ENCODE assay signal across 8 mouse cellular contexts in genomic region chr13:42822545-42822944, GRCm38 (mm10).
DNase-seq lines count a peak whose midpoint lies in the region; ATAC-seq and TF ChIP-seq lines count a peak whose summit lies in the region.

No protein-coding gene starts in this region.

- no peak overlapping the region for H3K9ac ChIP-seq in liver, embryonic 12.5 days
- H3K9ac ChIP-seq in liver, adult 2 months (ENCODE audit: low read depth, low read length), result no peak overlapping the region
- no peak overlapping the region for H3K9ac ChIP-seq in neural tube, embryonic 11.5 days (ENCODE audit: low read length)

- H3K27me3 ChIP-seq in liver, embryonic 12.5 days (replicated peaks), result no peaks in the 10 kb centered on the region
- H3K27me3 ChIP-seq in liver, adult 2 months (ENCODE audit: control insufficient read depth, insufficient read depth, low read length), result no peaks in the 10 kb centered on the region
- no peaks in the 10 kb centered on the region for H3K27me3 ChIP-seq in neural tube, embryonic 11.5 days (ENCODE audit: control insufficient read depth, insufficient read depth, low read length)
- H3K27me3 ChIP-seq in splenic B cell, adult 2 months (ENCODE audit: control insufficient read depth, insufficient read depth, low read length, poor library complexity, severe bottlenecking), result no peaks in the 10 kb centered on the region

- H3K79me2 ChIP-seq in liver, adult 2 months (ENCODE audit: control insufficient read depth, insufficient read depth, low read length), result no peaks in the 10 kb centered on the region

- H3K4me2 ChIP-seq in liver, embryonic 12.5 days, result no peak overlapping the region
- no peak overlapping the region for H3K4me2 ChIP-seq in neural tube, embryonic 11.5 days (ENCODE audit: low read depth)

- no peaks in the 10 kb centered on the region for H3K4me1 ChIP-seq in liver, embryonic 12.5 days
- H3K4me1 ChIP-seq in liver, adult 2 months (ENCODE audit: control insufficient read depth, insufficient read depth, low read length), result no peaks in the 10 kb centered on the region
- no peaks in the 10 kb centered on the region for H3K4me1 ChIP-seq in neural tube, embryonic 11.5 days (ENCODE audit: control insufficient read depth, insufficient read depth, low read length)

- no peak for TF ChIP-seq POLR2A in liver, adult 2 months (IDR thresholded peaks at IDR 0.05; ENCODE audit: extremely low read depth, insufficient read depth, low read length)

- 20% methylated on average over 10 of the region's 10 CpGs for WGBS in liver, embryonic 12.5 days (ENCODE audit: insufficient replicate concordance)
- 22% methylated on average over 10 of the region's 10 CpGs for WGBS in liver, adult 2 months
- 22% methylated on average over 10 of the region's 10 CpGs for WGBS in neural tube, embryonic 11.5 days

- peak; percentile 69; the same call in 1 of the 2 replicates for TF ChIP-seq CTCF in liver, adult 2 months (IDR thresholded peaks at IDR 0.05; ENCODE audit: low read depth, low read length)

- no peak overlapping the region for H3K4me3 ChIP-seq in liver, embryonic 12.5 days
- no peak overlapping the region for H3K4me3 ChIP-seq in liver, adult 2 months (ENCODE audit: insufficient read depth, low read depth, low read length)
- H3K4me3 ChIP-seq in neural tube, embryonic 11.5 days (ENCODE audit: low read depth, low read length), result no peak overlapping the region

- H3K9me3 ChIP-seq in liver, embryonic 12.5 days (replicated peaks), result no peaks in the 10 kb centered on the region
- H3K9me3 ChIP-seq in neural tube, embryonic 11.5 days (ENCODE audit: control insufficient read depth, low read length), result no peaks in the 10 kb centered on the region

- H3K36me3 ChIP-seq in liver, embryonic 12.5 days, result no peaks in the 10 kb centered on the region
- no peaks in the 10 kb centered on the region for H3K36me3 ChIP-seq in liver, adult 2 months (ENCODE audit: control insufficient read depth, insufficient read depth, low read length)
- H3K36me3 ChIP-seq in neural tube, embryonic 11.5 days (ENCODE audit: control insufficient read depth, insufficient read depth, low read length), result no peaks in the 10 kb centered on the region
- H3K36me3 ChIP-seq in splenic B cell, adult 2 months (ENCODE audit: control insufficient read depth, insufficient read depth, low read length, poor library complexity, severe bottlenecking), result no peaks in the 10 kb centered on the region

- H3K27ac ChIP-seq in liver, embryonic 12.5 days, result no peak overlapping the region
- H3K27ac ChIP-seq in liver, adult 2 months (replicated peaks; ENCODE audit: insufficient read depth, low read depth, low read length), result no peak overlapping the region
- no peak overlapping the region for H3K27ac ChIP-seq in neural tube, embryonic 11.5 days (ENCODE audit: low read depth, low read length)

- peak; percentile 75 for DNase-seq in liver
- peak; percentile 91 for DNase-seq in embryo, embryonic 10.5 days (ENCODE audit: low spot score)
- peak; percentile 9 for DNase-seq in gonadal fat pad, adult 2 months (ENCODE audit: low read depth)
- peak; percentile 84 for DNase-seq in kidney, adult 9 months
- peak; percentile 26 for DNase-seq in liver, adult 2 months (ENCODE audit: extremely low read depth, low read depth, low spot score)
- peak; percentile 81 for DNase-seq in neural tube, embryonic 11.5 days (ENCODE audit: low spot score)
- DNase-seq in splenic B cell, adult 2 months (ENCODE audit: low read depth, low spot score), result peak; percentile 65

- ATAC-seq in liver, embryonic 12.5 days, result no peak
- no peak for ATAC-seq in neural tube, embryonic 11.5 days (ENCODE audit: insufficient read depth, low FRiP score, low TSS enrichment)

Comparison
In these comparisons a context has a peak if more than half of its experiments do, and no peak if none do; other contexts are left out.
1. DNase-seq: peak in every context shown above with its lines; median percentile 91 in embryo, embryonic 10.5 days; 84 in kidney, adult 9 months; 81 in neural tube, embryonic 11.5 days; 75 in liver; 65 in splenic B cell, adult 2 months; 26 in liver, adult 2 months; 9 in gonadal fat pad, adult 2 months.